Mouse (Mus musculus): ENCODE measurements at regions not wholly inside any gene's neighbourhood (a gene's known extent, or its start where the extent isn't known, plus 50 kb on each side); places are given as distances from the start of the nearest gene placed in this dataset.

DNA sequence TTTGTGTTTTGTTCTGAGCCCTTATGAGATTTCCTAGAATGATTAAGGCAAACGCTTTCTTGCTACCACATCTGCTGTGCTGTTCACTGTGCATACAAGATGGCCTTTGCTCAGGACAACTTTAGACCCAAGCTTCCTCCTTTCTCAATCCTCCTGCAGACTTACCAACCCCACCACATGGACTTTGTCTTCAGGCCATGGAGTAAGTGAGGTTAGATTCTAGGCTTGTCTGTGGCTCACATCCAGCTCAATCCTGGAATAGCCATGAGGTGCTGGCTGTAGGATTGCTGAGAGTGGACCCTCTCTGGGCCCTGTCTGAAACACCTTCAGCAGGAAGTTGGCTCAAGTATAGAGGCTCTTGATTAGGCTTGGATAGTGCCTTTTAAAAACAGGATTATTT, 81.5 kb upstream of the Tut7 start:
- TF ChIP-seq CTCF (conservative IDR thresholded peaks at IDR 0.05 in 1 of 2, IDR thresholded peaks at IDR 0.05 in 1 of 2; ENCODE audit: low read depth in 2 of 2, low read length in 2 of 2) (no peak), PAX5 (IDR thresholded peaks at IDR 0.05; ENCODE audit: low read length) (no peak), POLR2A (IDR thresholded peaks at IDR 0.05; ENCODE audit: low read depth, low read length) (no peak), ZC3H11A (IDR thresholded peaks at IDR 0.05; ENCODE audit: low read depth, low read length) (no peak), JUND (conservative IDR thresholded peaks at IDR 0.05; ENCODE audit: low read depth, low read length) (no peak), E2F4 (IDR thresholded peaks at IDR 0.05; ENCODE audit: insufficient replicate concordance, low read depth, low read length) (no peak), TBP (conservative IDR thresholded peaks at IDR 0.05; ENCODE audit: low read depth, low read length) (no peak), RAD21 (IDR thresholded peaks at IDR 0.05; ENCODE audit: low read depth, low read length) (no peak), MAZ (IDR thresholded peaks at IDR 0.05; ENCODE audit: low read depth, low read length) (no peak), MYC (IDR thresholded peaks at IDR 0.05; ENCODE audit: low read depth, low read length) (no peak), ELF1 (IDR thresholded peaks at IDR 0.05; ENCODE audit: low read depth, low read length) (no peak), ZMIZ1 (IDR thresholded peaks at IDR 0.05; ENCODE audit: low read depth, low read length) (no peak), ETS1 (conservative IDR thresholded peaks at IDR 0.05; ENCODE audit: low read depth, low read length) (no peak)

All from CH12.LX (cell line).